Mouse (Mus musculus): ENCODE data around the gene Ube2cbp.

Ube2cbp gene

GRCm38 (mm10) chr9:86464151-86465105, at the start of gene Ube2cbp:
Ube2cbp (minus strand) TSS chr9:86464950.
- peak; percentile 88 to 90 for DNase-seq

- DNase-seq: no peak
These were observed 49.6 kb upstream of the Ube2cbp start for GRCm38 (mm10) chr9:86514390-86514789.

GRCm38 (mm10) chr9:86513733-86514132, 49.0 kb upstream of the Ube2cbp start:
- DNase-seq: no peak

- DNase-seq: no peak
These were observed 42.7 kb upstream of the Ube2cbp start for GRCm38 (mm10) chr9:86507437-86507836.

- DNase-seq: no peak
These were observed 34.3 kb upstream of the Ube2cbp start for GRCm38 (mm10) chr9:86499083-86499482.

- no peak for DNase-seq
These were observed 31.5 kb upstream of the Ube2cbp start for GRCm38 (mm10) chr9:86496261-86496660.

- DNase-seq: no peak
These were observed 27.0 kb upstream of the Ube2cbp start for GRCm38 (mm10) chr9:86491740-86492139.

GRCm38 (mm10) chr9:86482236-86482635, 17.5 kb upstream of the Ube2cbp start:
- no peak for DNase-seq

- no peak for DNase-seq
These were observed 13.8 kb upstream of the Ube2cbp start for GRCm38 (mm10) chr9:86478414-86479093.

GRCm38 (mm10) chr9:86476763-86477162, 12.0 kb upstream of the Ube2cbp start:
- no peak for DNase-seq

GRCm38 (mm10) chr9:86475956-86476355, 11.2 kb upstream of the Ube2cbp start:
- no peak for DNase-seq

GRCm38 (mm10) chr9:86466990-86467870, 2.5 kb upstream of the Ube2cbp start, which contains the start of gene Dop1a:
Dop1a (plus strand) TSS chr9:86467154.
- DNase-seq: peak; percentile 93 to 94

GRCm38 (mm10) chr9:86453626-86454025, 11.1 kb downstream of the Ube2cbp start:
- no peak for DNase-seq

GRCm38 (mm10) chr9:86451617-86452016, 13.1 kb downstream of the Ube2cbp start:
- peak; percentile 49 to 68 for DNase-seq

GRCm38 (mm10) chr9:86451094-86451493, 13.7 kb downstream of the Ube2cbp start:
- DNase-seq: no peak

- peak; percentile 59 to 78 for DNase-seq
These were observed 15.2 kb downstream of the Ube2cbp start for GRCm38 (mm10) chr9:86449581-86449980.

- DNase-seq: no peak
These were observed 17.3 kb downstream of the Ube2cbp start for GRCm38 (mm10) chr9:86447431-86447830.

GRCm38 (mm10) chr9:86446847-86447246, 17.9 kb downstream of the Ube2cbp start:
- no peak for DNase-seq

- DNase-seq: no peak
These were observed 22.5 kb downstream of the Ube2cbp start for GRCm38 (mm10) chr9:86442248-86442647.

GRCm38 (mm10) chr9:86438337-86439009, 26.3 kb downstream of the Ube2cbp start:
- DNase-seq: no peak

- no peak for DNase-seq
These were observed 28.1 kb downstream of the Ube2cbp start for GRCm38 (mm10) chr9:86436608-86437007.

GRCm38 (mm10) chr9:86435510-86435909, 29.2 kb downstream of the Ube2cbp start:
- no peak for DNase-seq
